Mouse (Mus musculus) megakaryocyte, embryonic 14.5 days (primary cell): ENCODE results near the gene Eef1akmt3. TPM values are rescaled to one million over a fixed set of nuclear protein-coding genes. Genes with fewer than 3 reads are reported as not detected.

Source experiments
- H3K27me3 ChIP-seq: replicated peaks from 2 replicates; pipeline ENCODE3; 2012; ENCODE audit warnings: inconsistent platforms
- H3K36me3 ChIP-seq: replicated peaks from 2 replicates; pipeline ENCODE3; 2012; ENCODE audit warnings: low read length, inconsistent platforms, mixed read lengths
- H3K4me1 ChIP-seq: 2 replicates; pipeline ENCODE4 v1.6.1; 2012; ENCODE audit warnings: inconsistent platforms
- H3K4me3 ChIP-seq: replicated peaks from 2 replicates; pipeline ENCODE3; 2012; ENCODE audit warnings: moderate library complexity, mild to moderate bottlenecking, inconsistent platforms
- H3K9me3 ChIP-seq: 2 replicates; pipeline ENCODE4 v1.6.1; 2012; ENCODE audit warnings: inconsistent platforms
- FLI1 ChIP-seq: IDR thresholded peaks from 2 replicates; pipeline ENCODE4 v1.6.1; 2012; ENCODE audit warnings: low read length, inconsistent platforms, mixed read lengths
- GATA1 ChIP-seq: IDR thresholded peaks from 3 replicates; pipeline ENCODE4 v1.6.1; 2012; ENCODE audit warnings: mixed read lengths, low read length, inconsistent platforms, borderline replicate concordance
- polyA plus RNA-seq: library from polyadenylated mRNA; stranded (reverse); fragments of >175 nt; gene quantifications from 2 replicates; pipeline ENCODE4 v1.2.3, GENCODE M21; 2012; ENCODE audit warnings: low replicate concordance; ENCODE audit not compliant: insufficient read depth

The Eef1akmt3 gene
- polyA plus RNA-seq, 1 experiment: 0.08 TPM

- Histone ChIP-seq H3K4me3 (peak overlapping the region; percentile 89), H3K36me3 (peaks cover 27% of the 10 kb centered on the region), H3K27me3 (no peaks in the 10 kb centered on the region), H3K4me1 (peaks cover 55% of the 10 kb centered on the region), H3K9me3 (no peaks in the 10 kb centered on the region)
- TF ChIP-seq GATA1 (no peak), FLI1 (no peak)
Observed at GRCm38 (mm10) chr10:127071203-127071602, 29.9 kb upstream of the Eef1akmt3 start.

- no peak for TF ChIP-seq FLI1
- no peak for TF ChIP-seq GATA1
- no peaks in the 10 kb centered on the region for H3K27me3 ChIP-seq
- H3K4me1 ChIP-seq: peaks cover 55% of the 10 kb centered on the region
- peaks cover 34% of the 10 kb centered on the region for H3K36me3 ChIP-seq
- no peaks in the 10 kb centered on the region for H3K9me3 ChIP-seq
- peak within 1 kb of the TSS; percentile 89 for H3K4me3 ChIP-seq
Observed at GRCm38 (mm10) chr10:127070190-127071121, 29.1 kb upstream of the Eef1akmt3 start, which contains the start of gene Tspan31. Gene Tspan31, minus strand, starts transcription at chr10:127070264.

- Histone ChIP-seq H3K36me3 (peaks cover 44% of the 10 kb centered on the region), H3K27me3 (no peaks in the 10 kb centered on the region), H3K9me3 (no peaks in the 10 kb centered on the region), H3K4me1 (peaks cover 56% of the 10 kb centered on the region), H3K4me3 (peak overlapping the region; percentile 89)
- TF ChIP-seq GATA1: no peak
- no peak for TF ChIP-seq FLI1
Observed at GRCm38 (mm10) chr10:127069281-127070189, 28.2 kb upstream of the Eef1akmt3 start.

GRCm38 (mm10) chr10:127068360-127069038 lies 27.2 kb upstream of the Eef1akmt3 start:
- TF ChIP-seq GATA1 (no peak), FLI1 (no peak)
- peaks cover 47% of the 10 kb centered on the region for H3K36me3 ChIP-seq
- H3K4me1 ChIP-seq: peaks cover 67% of the 10 kb centered on the region
- H3K4me3 ChIP-seq: peak overlapping the region; percentile 89
- H3K9me3 ChIP-seq: no peaks in the 10 kb centered on the region
- H3K27me3 ChIP-seq: no peaks in the 10 kb centered on the region

GRCm38 (mm10) chr10:127066519-127067018 lies 25.3 kb upstream of the Eef1akmt3 start:
- no peaks in the 10 kb centered on the region for H3K9me3 ChIP-seq
- TF ChIP-seq FLI1: no peak
- no peak for TF ChIP-seq GATA1
- peaks cover 5% of the 10 kb centered on the region for H3K27me3 ChIP-seq
- no peak overlapping the region for H3K4me3 ChIP-seq
- peaks cover 47% of the 10 kb centered on the region for H3K36me3 ChIP-seq
- peaks cover 75% of the 10 kb centered on the region for H3K4me1 ChIP-seq

- Histone ChIP-seq H3K27me3 (peaks cover 11% of the 10 kb centered on the region), H3K36me3 (peaks cover 47% of the 10 kb centered on the region), H3K4me1 (peaks cover 71% of the 10 kb centered on the region), H3K9me3 (no peaks in the 10 kb centered on the region), H3K4me3 (no peak overlapping the region)
- TF ChIP-seq GATA1 (no peak), FLI1 (no peak)
Observed at GRCm38 (mm10) chr10:127065981-127066380, 24.7 kb upstream of the Eef1akmt3 start.

GRCm38 (mm10) chr10:127063913-127064870 lies 22.9 kb upstream of the Eef1akmt3 start:
- Histone ChIP-seq H3K36me3 (peaks cover 47% of the 10 kb centered on the region), H3K9me3 (no peaks in the 10 kb centered on the region), H3K27me3 (peaks cover 28% of the 10 kb centered on the region), H3K4me3 (peak overlapping the region; percentile 97), H3K4me1 (peaks cover 71% of the 10 kb centered on the region)
- TF ChIP-seq GATA1 (no peak), FLI1 (no peak)

GRCm38 (mm10) chr10:127063239-127063872 lies 22.0 kb upstream of the Eef1akmt3 start, which contains the start of gene Cdk4:
Gene Cdk4, plus strand, starts transcription at chr10:127063534.
- Histone ChIP-seq H3K27me3 (peaks cover 36% of the 10 kb centered on the region), H3K4me1 (peaks cover 71% of the 10 kb centered on the region), H3K4me3 (peak within 1 kb of the TSS; percentile 97), H3K36me3 (peaks cover 41% of the 10 kb centered on the region), H3K9me3 (no peaks in the 10 kb centered on the region)
- TF ChIP-seq FLI1 (no peak), GATA1 (no peak)
